Mouse (Mus musculus) inflammation-experienced regulatory T-cells (primary cell): Measurements from ENCODE around the gene 4930595M18Rik. TPM values are rescaled to one million over a fixed set of nuclear protein-coding genes. Genes with fewer than 3 reads are reported as not detected.

Experiments
- polyA plus RNA-seq, 2 experiments: library from polyadenylated mRNA; unstranded; fragments of 100-300 nt; shearing (Covaris generic); gene quantifications; one replicate each; pipeline ENCODE4 v1.2.1; 2017

The 4930595M18Rik gene
- not detected for polyA plus RNA-seq

GRCm38 (mm10) chrX:81458021-81458420, at the start of gene 4930595M18Rik:
TSS of gene 4930595M18Rik (minus strand) at chrX:81458121.

